Mouse (Mus musculus) thymus, adult 2 months (tissue): Measurements from ENCODE around the gene Birc7.

Experiments
- CTCF ChIP-seq: fragments of 200-500 bp; IDR thresholded peaks from 2 replicates; pipeline ENCODE4 v1.5.1; 2012; ENCODE audit warnings: mild to moderate bottlenecking, control low read depth, low read length, moderate library complexity, borderline replicate concordance; ENCODE audit not compliant: control insufficient read depth, poor library complexity, insufficient read depth; ENCODE audit errors: extremely low read depth
- POLR2A ChIP-seq: fragments of 200-500 bp; IDR thresholded peaks from 2 replicates; pipeline ENCODE4 v1.6.1; 2012; ENCODE audit warnings: mild to moderate bottlenecking, low read length, control low read depth, moderate library complexity; ENCODE audit not compliant: control insufficient read depth, poor library complexity, insufficient read depth; ENCODE audit errors: extremely low read depth

- TF ChIP-seq CTCF (no peak), POLR2A (no peak)
Measured at GRCm38 (mm10) chr2:180981133-180981532, 52.3 kb downstream of the Birc7 start.
